Mouse (Mus musculus) embryonic facial prominence, embryonic 10.5 days (tissue): ENCODE data around the gene Itgb7. TPM values are rescaled to one million over a fixed set of nuclear protein-coding genes. Genes with fewer than 3 reads are reported as not detected.

ENCODE experiments used
- DNase-seq: peaks from one replicate; pipeline ENCODE4 v3.0.0-alpha.2; 2017; ENCODE audit warnings: low spot score
- H3K27ac ChIP-seq: fragments of 300-500 bp; sonication (generic); replicated peaks from 2 replicates; pipeline ENCODE4 v1.5.1; 2016; ENCODE audit warnings: mild to moderate bottlenecking
- H3K27me3 ChIP-seq: fragments of 300-500 bp; sonication (generic); replicated peaks from 2 replicates; pipeline ENCODE4 v1.6.1; 2016; ENCODE audit warnings: low read depth, mild to moderate bottlenecking; ENCODE audit not compliant: poor library complexity, severe bottlenecking
- H3K36me3 ChIP-seq: fragments of 300-500 bp; sonication (generic); replicated peaks from 2 replicates; pipeline ENCODE4 v1.6.1; 2016; ENCODE audit warnings: mild to moderate bottlenecking, moderate library complexity
- H3K4me1 ChIP-seq: fragments of 300-500 bp; sonication (generic); 2 replicates; pipeline ENCODE4 v1.6.1; 2016
- H3K4me3 ChIP-seq: fragments of 300-500 bp; sonication (generic); 2 replicates; pipeline ENCODE4 v1.5.1; 2016; ENCODE audit warnings: mild to moderate bottlenecking, moderate library complexity
- H3K9me3 ChIP-seq: fragments of 300-500 bp; sonication (generic); 2 replicates; pipeline ENCODE4 v1.6.1; 2016; ENCODE audit warnings: mild to moderate bottlenecking
- WGBS: fragments of 180-500 bp; shearing (Covaris S2); methylation state at CpG from one replicate; pipeline ENCODE4 v1.1.7; 2016; 5-methylcytosine and 5-hydroxymethylcytosine counted together
- polyA plus RNA-seq: library from polyadenylated mRNA; unstranded; fragments of >200 nt; fragmentation: Nextera tagmentation; extraction: Ambion mirVana; gene quantifications from 2 replicates; pipeline ENCODE4 v1.2.1, GENCODE M21; 2016

Gene Itgb7
- polyA plus RNA-seq, 1 experiment from 2014 or later = 1.1 TPM

- no peak for DNase-seq
- Histone ChIP-seq H3K9me3 (no peaks in the 10 kb centered on the region), H3K36me3 (peaks cover 43% of the 10 kb centered on the region), H3K4me3 (no peak overlapping the region), H3K27me3 (no peaks in the 10 kb centered on the region), H3K27ac (no peak overlapping the region), H3K4me1 (peaks cover 4% of the 10 kb centered on the region; the same call in 1 of the 2 replicates)
- 84% methylated on average over 8 of the region's 8 CpGs for WGBS
Measured at GRCm38 (mm10) chr15:102177417-102177816, 54.3 kb downstream of the Itgb7 start.

GRCm38 (mm10) chr15:102176571-102177316, 55.0 kb downstream of the Itgb7 start:
- Histone ChIP-seq H3K4me1 (peaks cover 4% of the 10 kb centered on the region; the same call in 1 of the 2 replicates), H3K9me3 (no peaks in the 10 kb centered on the region)
- WGBS = 93% methylated on average over 7 of the region's 7 CpGs

GRCm38 (mm10) chr15:102175736-102176319, 55.9 kb downstream of the Itgb7 start:
- Histone ChIP-seq H3K27me3 (no peaks in the 10 kb centered on the region), H3K4me3 (no peak overlapping the region), H3K27ac (no peak overlapping the region), H3K4me1 (peaks cover 4% of the 10 kb centered on the region; the same call in 1 of the 2 replicates), H3K36me3 (peaks cover 40% of the 10 kb centered on the region), H3K9me3 (no peaks in the 10 kb centered on the region)
- no peak for DNase-seq
- WGBS = 87% methylated on average over 16 of the region's 16 CpGs

More at GRCm38 (mm10) chr15:102176571-102177316, 55.0 kb downstream of the Itgb7 start:
- Histone ChIP-seq H3K27ac (no peak overlapping the region), H3K27me3 (no peaks in the 10 kb centered on the region), H3K4me3 (no peak overlapping the region), H3K36me3 (peaks cover 43% of the 10 kb centered on the region)
- no peak for DNase-seq

GRCm38 (mm10) chr15:102173581-102173980, 58.2 kb downstream of the Itgb7 start:
- Histone ChIP-seq H3K36me3 (peaks cover 25% of the 10 kb centered on the region), H3K4me1 (peaks cover 18% of the 10 kb centered on the region), H3K27ac (no peak overlapping the region), H3K27me3 (no peaks in the 10 kb centered on the region), H3K4me3 (no peak overlapping the region), H3K9me3 (no peaks in the 10 kb centered on the region)
- 83% methylated on average over 3 of the region's 3 CpGs for WGBS
- DNase-seq = no peak

GRCm38 (mm10) chr15:102169064-102169463, 62.7 kb downstream of the Itgb7 start:
- H3K27me3 ChIP-seq = no peaks in the 10 kb centered on the region
- H3K27ac ChIP-seq = peak overlapping the region; percentile 35; the same call in 1 of the 2 replicates
- peaks cover 40% of the 10 kb centered on the region for H3K4me1 ChIP-seq
- WGBS = 60% methylated on average over 2 of the region's 2 CpGs
- DNase-seq = no peak
- no peaks in the 10 kb centered on the region; the same call in 1 of the 2 replicates for H3K36me3 ChIP-seq
- no peak overlapping the region for H3K4me3 ChIP-seq
- no peaks in the 10 kb centered on the region for H3K9me3 ChIP-seq

- Histone ChIP-seq H3K27me3 (no peaks in the 10 kb centered on the region), H3K27ac (peak overlapping the region; percentile 72), H3K4me3 (no peak overlapping the region), H3K36me3 (no peaks in the 10 kb centered on the region; the same call in 1 of the 2 replicates), H3K9me3 (no peaks in the 10 kb centered on the region), H3K4me1 (peaks cover 40% of the 10 kb centered on the region)
- 41% methylated on average over 6 of the region's 6 CpGs for WGBS
- DNase-seq = peak; percentile 52
Measured at GRCm38 (mm10) chr15:102167620-102168021, 64.1 kb downstream of the Itgb7 start.

Other genes with a start within 250 kb of the Itgb7 start
- 86.3 and 91.9 TPM in 2 replicates for gene Krt8, start 227.5 kb downstream of the Itgb7 start, polyA plus RNA-seq
- gene Krt18, start 203.8 kb downstream of the Itgb7 start, polyA plus RNA-seq = 95.2 and 101 TPM in 2 replicates
- 133 and 136 TPM in 2 replicates for gene Eif4b, start 158.2 kb downstream of the Itgb7 start, polyA plus RNA-seq
- 12.3 and 14.9 TPM in 2 replicates for gene Tns2, start 131.5 kb downstream of the Itgb7 start, polyA plus RNA-seq
- gene Spryd3, start 95.7 kb downstream of the Itgb7 start, polyA plus RNA-seq = 12.7 and 13.2 TPM in 2 replicates
- gene Igfbp6, start 87.6 kb downstream of the Itgb7 start, polyA plus RNA-seq = 0.26 and 0.36 TPM in 2 replicates
- gene Soat2, start 81.4 kb downstream of the Itgb7 start, polyA plus RNA-seq = 0.09 and 0.18 TPM in 2 replicates
- gene Zfp740, start 28.7 kb downstream of the Itgb7 start, polyA plus RNA-seq = 77.6 and 79.3 TPM in 2 replicates
- 48.6 and 48.7 TPM in 2 replicates for gene Csad, start 27.2 kb downstream of the Itgb7 start, polyA plus RNA-seq
- gene Rarg, start 25.6 kb upstream of the Itgb7 start, polyA plus RNA-seq = 77.8 and 90.2 TPM in 2 replicates
- gene Gm9918, start 38.6 kb upstream of the Itgb7 start, polyA plus RNA-seq = 0.75 and 1.3 TPM in 2 replicates
- gene Mfsd5, start 47.5 kb upstream of the Itgb7 start, polyA plus RNA-seq = 63.2 and 66.4 TPM in 2 replicates
- gene Espl1, start 64.3 kb upstream of the Itgb7 start, polyA plus RNA-seq = 55.4 and 57.6 TPM in 2 replicates
- 353 and 356 TPM in 2 replicates for gene Pfdn5, start 94.2 kb upstream of the Itgb7 start, polyA plus RNA-seq
- gene Myg1, start 99.8 kb upstream of the Itgb7 start, polyA plus RNA-seq = 123 and 126 TPM in 2 replicates
- 135 and 137 TPM in 2 replicates for gene Aaas, start 118.8 kb upstream of the Itgb7 start, polyA plus RNA-seq
- gene Sp7, start 135.2 kb upstream of the Itgb7 start, polyA plus RNA-seq = 1.4 and 1.7 TPM in 2 replicates
- 9.9 and 10.6 TPM in 2 replicates for gene Sp1, start 174.2 kb upstream of the Itgb7 start, polyA plus RNA-seq
- gene Amhr2, start 213.4 kb upstream of the Itgb7 start, polyA plus RNA-seq = 0.09 and 0.20 TPM in 2 replicates
- 73.1 and 77.4 TPM in 2 replicates for gene Prr13, start 227.1 kb upstream of the Itgb7 start, polyA plus RNA-seq
- gene Pcbp2, start 238.6 kb upstream of the Itgb7 start, polyA plus RNA-seq = 206 and 217 TPM in 2 replicates